Mouse (Mus musculus) common myeloid progenitor, adult 5-6 weeks (primary cell): ENCODE measurements around the gene Ccr4. TPM values are rescaled to one million over a fixed set of nuclear protein-coding genes. Genes with fewer than 3 reads are reported as not detected.
"Not testable (repeated sequence)": the region's sequence is repeated elsewhere in the genome, so short reads cannot be mapped to it uniquely, and the experiment has no call there.

Experiments used
- ATAC-seq: replicated peaks from 2 replicates; pipeline ENCODE4 v1.8.0; 2016; ENCODE audit warnings: low read depth, mild to moderate bottlenecking, moderate TSS enrichment, inconsistent platforms; ENCODE audit not compliant: poor library complexity, severe bottlenecking
- total RNA-seq: library from RNA; stranded (forward); fragments of 200-1000, 187-1606 nt; gene quantifications from 2 replicates; pipeline ENCODE4 v1.2.3, GENCODE M21; 2017

Gene Ccr4
- total RNA-seq, 1 experiment from 2014 or later: not detected

DNA sequence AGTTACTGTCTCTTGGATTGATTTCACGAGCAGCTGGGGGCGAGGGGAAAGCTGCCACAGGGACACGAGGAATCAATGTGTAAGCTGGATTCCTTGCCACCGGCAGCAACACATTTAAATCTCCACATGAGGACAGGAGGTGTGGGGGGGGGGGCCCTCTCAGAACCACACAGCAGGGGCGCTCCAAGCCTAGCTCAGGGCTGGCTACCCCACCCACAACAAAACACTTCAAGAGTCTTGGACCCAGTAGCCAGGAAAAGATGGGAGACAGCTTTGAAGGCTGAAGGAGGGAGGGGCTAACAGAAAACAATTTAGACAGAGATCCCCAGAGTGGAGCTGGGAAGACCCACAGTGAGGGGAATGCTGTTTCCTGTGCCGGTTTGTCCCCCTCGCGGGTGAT, 21.2 kb upstream of the Ccr4 start:
- no peak for ATAC-seq

GRCm38 (mm10) chr9:114525073-114525633, 20.4 kb upstream of the Ccr4 start:
- ATAC-seq: no peak

- no peak for ATAC-seq
Observed at GRCm38 (mm10) chr9:114522501-114522900, 17.8 kb upstream of the Ccr4 start.

GRCm38 (mm10) chr9:114522041-114522440, 17.3 kb upstream of the Ccr4 start:
- peak; percentile 39; the same call in 1 of the 2 replicates for ATAC-seq

GRCm38 (mm10) chr9:114520529-114520928, 15.8 kb upstream of the Ccr4 start:
- not testable (repeated sequence) for ATAC-seq

- no peak for ATAC-seq
Observed at GRCm38 (mm10) chr9:114518812-114519477, 14.2 kb upstream of the Ccr4 start.

GRCm38 (mm10) chr9:114517924-114518497, 13.3 kb upstream of the Ccr4 start:
- no peak for ATAC-seq

GRCm38 (mm10) chr9:114515364-114515763, 10.6 kb upstream of the Ccr4 start, which contains the start of gene C130032M10Rik:
Gene C130032M10Rik (plus strand): TSS chr9:114515697.
- no peak for ATAC-seq

- ATAC-seq: no peak
Observed at GRCm38 (mm10) chr9:114512831-114513230, 8.1 kb upstream of the Ccr4 start.

DNA sequence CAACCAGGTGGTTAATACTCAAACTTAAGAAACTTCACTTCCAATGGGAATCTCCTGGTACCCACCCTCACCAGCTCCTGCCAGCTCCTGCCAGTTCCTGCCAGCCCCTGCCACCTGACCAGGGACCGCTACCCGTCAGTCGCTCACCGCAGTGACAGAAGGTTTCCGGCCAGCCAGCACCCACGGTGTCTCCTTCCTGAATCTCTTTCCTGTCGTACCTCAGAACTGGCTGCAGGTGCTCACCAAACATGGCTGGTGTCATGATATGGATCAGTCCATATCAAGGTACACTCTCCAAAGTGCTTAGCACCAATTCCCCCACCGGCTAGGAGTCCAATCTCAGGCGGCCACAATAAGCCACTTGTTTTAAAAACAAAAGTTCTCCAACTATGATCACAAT, 5.1 kb upstream of the Ccr4 start:
- ATAC-seq: peak; percentile 31

DNA sequence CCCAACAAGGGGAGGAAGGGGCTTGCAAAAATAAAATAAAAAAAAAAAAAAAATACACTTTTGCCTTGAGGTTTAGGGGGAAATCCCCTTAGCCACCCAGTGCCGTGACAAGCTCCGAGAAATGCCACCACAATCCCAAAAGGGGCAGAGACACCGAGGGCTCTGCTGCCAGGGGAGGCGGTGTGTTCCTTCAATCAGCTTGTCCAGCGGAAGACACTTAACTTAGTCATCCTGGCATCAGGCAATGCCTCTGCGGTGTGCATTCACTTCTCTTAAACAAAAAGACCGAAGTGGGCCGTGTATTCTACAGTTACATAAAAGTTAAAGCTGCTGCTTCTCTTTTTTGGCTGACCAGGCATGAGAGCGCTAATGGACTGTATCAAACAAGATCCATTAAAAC, 2.7 kb upstream of the Ccr4 start:
- peak; percentile 78 for ATAC-seq

GRCm38 (mm10) chr9:114506564-114506963, 1.8 kb upstream of the Ccr4 start:
- ATAC-seq: no peak

DNA sequence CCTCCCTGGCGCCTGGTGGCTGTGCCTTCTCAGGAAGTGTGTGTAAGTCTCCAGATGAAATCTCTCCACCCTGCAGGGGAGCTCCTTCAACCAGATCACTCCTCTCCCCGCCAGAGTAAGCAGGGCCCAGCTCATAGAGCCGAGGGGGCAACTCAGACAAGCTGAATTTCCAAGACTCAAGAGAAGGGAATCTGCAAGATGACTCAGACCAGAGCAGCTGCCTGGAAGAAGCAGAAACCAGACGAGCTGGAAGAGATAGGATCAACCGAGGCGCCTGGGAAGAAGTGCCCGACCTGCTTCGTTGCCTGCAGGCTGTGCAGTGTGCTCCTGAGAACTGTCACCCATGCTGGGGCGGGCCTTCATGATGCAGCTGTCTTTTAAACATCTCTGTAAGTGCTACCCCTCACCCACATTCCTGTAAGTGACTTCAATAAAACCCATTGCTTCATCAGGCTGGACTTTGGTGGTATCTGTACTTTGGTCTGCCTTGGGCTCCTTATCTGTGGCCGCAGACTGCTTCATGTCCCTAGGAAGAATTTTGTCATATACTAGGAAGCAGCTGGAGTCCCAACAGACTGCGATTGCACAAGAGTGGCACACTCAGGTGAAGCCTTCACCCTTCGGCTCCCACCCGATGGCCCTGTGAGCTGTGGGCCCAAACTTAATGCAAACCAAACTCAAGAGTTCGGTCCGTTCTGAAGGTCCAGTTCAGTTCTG, 1.8 kb downstream of the Ccr4 start:
- peak; percentile 27 for ATAC-seq

DNA sequence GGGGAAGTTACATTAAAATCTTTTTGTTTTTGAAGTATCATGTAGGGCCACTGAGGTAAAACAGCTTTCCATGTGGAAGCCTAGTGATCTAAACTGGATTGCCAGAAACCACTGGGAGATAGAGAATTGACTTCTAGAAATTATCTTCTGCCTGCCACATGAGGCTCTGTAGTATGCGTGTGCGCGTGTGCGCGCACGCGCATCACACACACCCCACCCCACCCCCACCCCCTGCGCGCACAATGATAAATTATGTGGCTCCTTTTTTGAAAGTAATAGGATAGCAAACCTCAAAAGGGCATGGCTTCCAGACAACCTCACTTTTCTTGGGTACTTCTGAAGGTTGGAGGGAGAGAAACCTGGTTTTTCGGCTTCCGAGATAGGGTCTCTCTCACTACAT, 2.8 kb downstream of the Ccr4 start:
- no peak for ATAC-seq

GRCm38 (mm10) chr9:114501111-114501510, 3.6 kb downstream of the Ccr4 start:
- peak; percentile 63 for ATAC-seq

- ATAC-seq: peak; percentile 24; the same call in 1 of the 2 replicates
Observed at GRCm38 (mm10) chr9:114499783-114500515, 4.8 kb downstream of the Ccr4 start.

DNA sequence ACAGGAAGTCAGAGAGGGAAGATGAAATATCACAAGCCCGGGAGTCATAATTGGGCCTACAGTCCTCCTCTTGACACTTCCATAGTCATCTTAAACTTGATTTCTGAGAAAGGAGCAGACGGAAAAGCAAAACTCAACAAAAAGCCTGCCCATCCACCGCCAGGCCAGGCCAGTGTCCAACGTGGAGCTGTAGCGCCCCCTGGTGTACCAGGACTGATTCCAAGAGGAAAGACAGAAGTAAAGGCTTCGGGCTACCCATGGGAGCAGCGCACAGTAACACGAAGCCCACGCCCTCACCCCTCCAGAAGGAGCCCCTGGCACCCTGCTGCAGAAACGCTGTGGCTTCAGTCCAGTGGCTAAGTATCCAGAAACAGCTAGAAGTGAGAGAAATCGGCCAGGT, 6.5 kb downstream of the Ccr4 start:
- ATAC-seq: peak; percentile 50

GRCm38 (mm10) chr9:114496469-114496868, 8.2 kb downstream of the Ccr4 start:
- no peak for ATAC-seq

DNA sequence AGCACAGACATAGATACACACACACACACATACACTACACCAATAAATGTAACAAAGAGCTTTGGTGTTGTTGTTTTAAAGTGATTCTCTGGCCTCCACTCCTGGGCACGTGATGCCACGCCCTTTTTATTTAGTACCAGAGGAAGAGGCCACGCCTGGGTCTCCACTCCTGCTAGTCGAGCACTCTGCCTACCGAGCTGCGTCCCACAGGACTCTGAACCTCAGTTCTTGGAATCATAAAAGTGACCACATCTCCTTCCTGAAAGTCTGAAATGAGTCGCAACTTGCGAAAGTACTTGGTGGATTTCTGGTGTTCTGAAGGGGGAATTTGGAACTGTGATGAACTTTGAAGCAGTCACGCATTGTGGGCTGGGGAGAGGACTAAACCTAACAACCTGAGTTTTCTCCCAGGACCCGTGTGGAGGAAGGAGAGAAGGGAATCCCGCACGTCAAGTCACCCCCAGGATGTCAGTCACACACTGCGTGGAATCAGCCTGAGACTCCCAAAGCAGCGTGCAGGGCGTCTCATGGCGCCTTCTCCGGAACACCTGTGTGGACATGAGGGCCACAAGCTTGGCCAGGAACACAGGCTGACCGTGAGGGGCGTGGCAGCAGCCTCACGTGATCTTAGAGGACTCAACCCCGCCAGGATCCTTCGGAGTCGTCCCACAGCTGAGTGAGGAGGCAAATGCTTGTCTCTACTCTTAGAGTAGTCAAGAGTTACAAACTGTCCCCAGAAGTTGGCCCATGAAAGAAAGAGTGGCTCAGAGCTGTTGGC, 17.0 kb downstream of the Ccr4 start:
- no peak for ATAC-seq

DNA sequence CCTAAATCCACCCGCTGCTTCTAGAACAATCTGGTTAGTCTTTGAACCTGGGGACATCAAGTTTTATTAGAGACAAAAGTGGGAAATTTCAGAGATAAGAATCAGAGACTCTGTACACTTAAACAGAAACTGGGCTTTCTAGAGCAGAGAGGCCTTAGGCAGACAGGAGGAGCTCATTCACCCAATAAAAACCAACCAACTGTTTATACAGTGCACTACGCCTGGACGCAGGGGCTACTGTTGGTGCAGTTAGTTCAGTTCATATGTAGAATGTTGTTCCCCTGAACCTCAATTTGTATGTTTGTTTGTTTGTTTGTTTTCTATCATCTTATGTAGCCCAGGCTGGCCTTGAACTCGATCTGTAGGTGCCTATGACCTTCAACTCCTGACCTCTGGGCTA, 17.9 kb downstream of the Ccr4 start:
- ATAC-seq: no peak
